Mouse (Mus musculus) MN1 (cell line): ENCODE data around the gene Rhob.

Source experiments
- DNase-seq: peaks from one replicate; pipeline ENCODE4 v3.0.0-alpha.2; 2016; ENCODE audit warnings: low spot score

Rhob gene

DNA sequence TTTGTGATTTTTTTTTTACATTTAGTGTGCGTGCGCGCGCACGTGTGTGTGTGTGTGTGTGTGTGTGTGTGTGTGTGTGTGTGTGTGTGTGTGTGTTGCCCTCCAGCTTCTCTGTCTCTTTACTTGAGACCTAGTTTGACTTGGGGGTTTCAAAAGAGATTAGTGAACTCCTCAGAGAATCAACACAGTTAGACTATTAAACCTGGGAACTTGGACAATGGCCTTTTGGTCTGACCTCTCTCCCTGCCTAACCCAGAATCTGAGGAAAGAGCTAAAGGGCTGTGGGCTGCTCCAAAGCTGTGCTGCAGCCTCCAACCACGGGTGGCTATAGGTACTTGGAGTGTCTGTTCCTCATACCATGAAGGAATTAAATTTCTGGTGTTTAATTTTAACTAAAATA is 4.3 kb upstream of the Rhob start:
- DNase-seq = no peak

DNA sequence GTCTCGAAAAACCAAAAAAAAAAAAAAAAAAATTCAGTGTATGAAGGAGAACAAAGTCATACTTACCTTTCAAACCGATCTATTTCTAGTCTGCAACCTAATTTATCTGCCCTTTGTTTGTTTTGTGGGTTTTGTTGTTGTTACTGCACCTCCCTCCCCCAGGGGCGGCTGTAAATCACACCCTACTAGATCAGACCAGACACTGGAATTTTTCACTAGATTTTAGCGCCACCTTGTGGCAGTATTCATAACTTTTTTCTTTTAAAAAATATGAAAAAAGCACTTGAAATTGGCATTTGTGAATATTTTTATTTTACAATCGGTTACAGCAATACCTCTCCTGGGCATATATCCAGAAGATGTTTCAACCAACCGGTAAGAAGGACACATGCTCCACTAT is 2.7 kb upstream of the Rhob start:
- DNase-seq = peak; percentile 86

DNA sequence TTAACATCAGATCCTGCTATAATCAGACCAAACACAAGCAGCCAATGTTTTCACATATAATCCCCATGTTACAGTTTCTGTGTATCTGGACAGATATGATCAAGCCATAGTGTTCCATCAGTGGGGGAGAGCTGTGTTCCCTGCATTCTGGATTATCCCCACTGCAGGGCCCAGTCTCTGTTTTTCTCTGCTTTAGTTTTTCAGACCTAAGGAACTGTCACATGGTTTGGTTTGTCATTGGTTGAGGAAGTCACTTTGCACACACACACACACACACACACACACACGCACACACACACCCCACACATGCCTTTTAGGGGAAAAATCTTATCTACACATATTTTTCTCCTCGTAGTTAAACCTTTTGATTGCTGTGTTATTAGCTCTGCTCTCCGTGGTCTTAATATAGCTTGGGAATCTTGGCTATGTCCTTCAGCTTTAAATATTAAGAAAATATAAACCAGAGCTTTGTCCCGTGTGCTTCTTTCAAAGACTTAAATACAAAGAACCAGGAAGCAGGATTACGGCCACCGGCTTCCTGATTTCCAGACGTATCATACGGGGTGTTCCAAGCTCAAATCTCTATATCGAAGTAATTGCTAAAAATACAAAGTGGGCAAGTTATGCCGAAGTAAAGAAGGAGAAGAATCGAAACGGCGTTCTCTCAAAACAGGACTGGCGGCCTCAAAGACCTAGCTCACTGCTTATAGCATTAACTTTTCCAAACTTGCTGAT is 1.9 kb upstream of the Rhob start:
- DNase-seq = no peak

GRCm38 (mm10) chr12:8500597-8501570 is 1.1 kb upstream of the Rhob start:
- no peak for DNase-seq

DNA sequence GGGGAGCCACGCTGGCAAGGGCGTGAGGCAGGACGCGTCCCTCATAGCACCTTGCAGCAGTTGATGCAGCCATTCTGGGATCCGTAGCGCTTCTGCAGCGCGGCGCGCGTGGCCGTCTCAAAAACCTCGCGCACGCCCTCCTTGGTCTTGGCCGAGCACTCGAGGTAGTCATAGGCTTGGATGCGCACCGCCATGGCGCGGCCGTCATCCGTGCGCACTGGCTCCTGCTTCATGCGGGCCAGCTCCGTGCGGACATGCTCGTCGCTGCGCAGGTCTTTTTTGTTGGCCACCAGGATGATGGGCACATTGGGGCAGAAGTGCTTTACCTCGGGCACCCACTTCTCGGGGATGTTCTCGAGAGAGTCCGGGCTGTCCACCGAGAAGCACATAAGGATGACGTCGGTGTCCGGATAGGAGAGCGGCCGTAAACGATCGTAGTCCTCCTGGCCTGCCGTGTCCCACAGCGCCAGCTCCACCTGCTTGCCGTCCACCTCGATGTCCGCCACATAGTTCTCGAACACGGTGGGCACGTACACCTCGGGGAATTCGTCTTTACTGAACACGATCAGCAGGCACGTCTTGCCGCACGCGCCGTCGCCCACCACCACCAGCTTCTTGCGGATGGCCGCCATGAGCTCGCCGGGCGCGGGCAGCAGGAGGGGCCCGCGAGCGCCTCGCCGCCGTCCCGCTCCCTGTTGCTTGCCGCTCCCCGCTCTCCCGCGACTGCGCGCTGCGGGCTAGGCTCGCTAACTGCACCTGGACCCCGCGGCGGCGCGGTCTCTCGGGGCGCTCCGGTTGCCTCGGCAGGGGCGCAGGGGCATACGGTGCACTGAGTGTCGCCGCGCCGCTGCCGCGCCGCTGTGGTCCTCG is 573 bp downstream of the Rhob start:
- peak; percentile 79 for DNase-seq

DNA sequence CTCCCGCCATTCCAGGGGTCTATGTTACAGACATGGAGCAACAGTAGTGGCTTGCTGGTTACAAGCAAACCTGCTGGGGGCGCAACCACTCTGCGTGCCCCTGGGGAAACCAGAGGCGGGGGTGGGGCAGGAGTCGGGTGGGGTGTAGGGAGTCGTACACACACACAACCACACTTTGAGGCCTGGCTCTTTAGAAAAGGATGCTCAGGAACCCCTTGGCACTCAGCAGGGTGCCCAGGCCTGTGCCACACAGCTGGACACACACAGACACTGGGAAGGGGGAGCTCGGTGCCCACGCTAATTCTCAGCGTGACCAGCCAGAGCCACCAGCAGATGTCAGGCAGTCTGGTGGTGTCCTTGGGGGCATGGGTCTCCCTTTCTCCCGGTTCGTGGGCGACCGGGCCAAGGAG is 1.2 kb downstream of the Rhob start:
- DNase-seq = peak; percentile 67

- no peak for DNase-seq
These were observed 1.6 kb downstream of the Rhob start for GRCm38 (mm10) chr12:8498148-8498571.

GRCm38 (mm10) chr12:8497314-8497706 is 2.5 kb downstream of the Rhob start:
- DNase-seq = no peak

- no peak for DNase-seq
These were observed 3.0 kb downstream of the Rhob start for GRCm38 (mm10) chr12:8496679-8497313.

DNA sequence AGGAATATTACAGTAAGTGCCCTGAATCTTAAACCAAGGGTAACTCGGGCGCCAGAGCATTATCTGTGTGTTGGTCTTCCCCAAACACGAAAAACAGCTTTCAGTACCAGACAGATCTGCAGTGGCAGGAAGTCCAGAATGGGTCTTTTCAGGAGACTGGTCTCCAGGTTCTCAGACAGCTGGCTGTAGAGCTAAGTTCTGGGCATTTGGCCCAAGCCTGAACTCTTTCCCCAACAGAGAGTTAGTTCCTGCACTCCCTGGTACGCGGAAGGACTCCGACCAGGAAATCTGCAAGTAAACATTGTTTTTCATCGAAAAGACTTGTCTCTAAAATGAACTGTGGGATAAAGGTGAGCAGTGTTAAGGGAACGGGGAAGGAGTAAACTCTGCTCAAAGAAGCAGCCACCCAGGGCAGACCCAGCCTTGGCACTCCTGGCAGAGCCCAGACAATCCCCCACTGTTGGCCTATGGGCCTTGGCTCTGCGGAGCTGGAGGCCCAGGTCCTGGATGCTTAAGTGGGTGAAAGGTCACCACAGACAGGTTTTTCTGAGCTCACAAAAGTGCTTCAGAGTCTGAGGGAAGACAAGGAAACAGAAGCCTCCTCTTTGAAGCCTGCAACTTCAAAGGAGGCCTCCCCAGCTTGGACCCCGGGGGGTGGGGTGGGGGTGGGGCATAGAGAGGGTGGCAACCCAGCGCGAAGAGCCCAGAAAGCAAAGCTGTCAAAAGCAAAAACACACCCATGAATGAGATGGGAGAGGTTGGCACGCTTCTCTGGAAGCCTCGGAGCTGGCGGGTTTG is 3.7 kb downstream of the Rhob start:
- no peak for DNase-seq

DNA sequence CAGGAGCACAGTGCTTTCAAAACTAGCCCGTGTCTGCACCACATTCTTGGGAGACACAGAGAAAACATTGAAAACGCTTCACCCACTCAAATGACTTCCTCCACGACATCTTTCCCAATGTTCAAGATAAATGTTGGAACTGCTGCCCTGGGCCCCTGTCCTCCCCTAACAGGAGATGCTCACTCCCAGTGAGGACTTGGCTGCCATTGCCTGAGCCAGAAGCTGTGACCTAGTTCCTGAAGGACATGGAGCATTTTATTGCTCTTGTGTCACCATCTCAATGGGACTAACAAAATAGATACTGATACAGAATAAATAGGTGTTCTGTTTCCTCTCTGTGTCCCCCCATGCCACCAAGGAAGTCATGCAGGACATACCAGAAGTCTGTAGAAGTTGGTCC is 5.1 kb downstream of the Rhob start:
- DNase-seq = no peak

- no peak for DNase-seq
These were observed 6.4 kb downstream of the Rhob start for GRCm38 (mm10) chr12:8493386-8493785.

GRCm38 (mm10) chr12:8489098-8489497 is 10.7 kb downstream of the Rhob start:
- DNase-seq = no peak

DNA sequence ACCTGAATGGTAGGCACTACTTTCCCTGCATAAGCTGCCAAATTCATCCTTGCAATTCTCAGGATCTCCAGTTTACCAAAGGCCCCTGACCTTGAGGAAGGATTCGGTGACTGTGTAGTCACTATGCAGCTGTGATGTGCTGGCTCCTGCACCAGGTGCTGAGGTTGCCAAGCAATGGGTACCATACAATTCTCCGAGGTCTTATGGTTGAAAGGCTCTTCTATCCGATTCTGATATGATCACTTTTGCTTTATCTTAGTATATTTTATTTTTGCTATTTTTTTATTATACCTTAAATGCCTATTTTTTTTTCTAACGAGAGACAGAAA is 11.2 kb downstream of the Rhob start:
- DNase-seq = peak; percentile 55

- peak; percentile 92 for DNase-seq
These were observed 11.7 kb downstream of the Rhob start for GRCm38 (mm10) chr12:8487959-8488651.

DNA sequence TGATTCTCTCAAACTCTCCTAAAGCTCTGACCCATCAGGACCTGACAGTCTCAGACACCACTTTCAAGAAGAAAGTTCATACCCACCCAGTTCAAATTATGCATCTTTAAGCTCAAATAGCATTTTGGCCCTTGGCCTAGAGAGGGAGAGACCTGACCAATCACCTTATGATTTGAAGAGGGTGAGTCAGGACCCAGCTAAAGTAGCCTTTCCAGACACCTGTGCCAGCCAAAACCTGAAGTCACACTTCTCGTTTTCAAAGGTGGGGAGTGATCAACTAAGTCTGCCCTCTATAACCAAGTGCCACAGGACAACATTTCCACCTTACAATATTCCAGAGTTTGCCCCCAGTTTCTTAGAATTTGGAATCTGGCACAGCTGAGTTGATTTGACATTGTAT is 12.5 kb downstream of the Rhob start:
- no peak for DNase-seq

GRCm38 (mm10) chr12:8485247-8485646 is 14.6 kb downstream of the Rhob start:
- no peak for DNase-seq

DNA sequence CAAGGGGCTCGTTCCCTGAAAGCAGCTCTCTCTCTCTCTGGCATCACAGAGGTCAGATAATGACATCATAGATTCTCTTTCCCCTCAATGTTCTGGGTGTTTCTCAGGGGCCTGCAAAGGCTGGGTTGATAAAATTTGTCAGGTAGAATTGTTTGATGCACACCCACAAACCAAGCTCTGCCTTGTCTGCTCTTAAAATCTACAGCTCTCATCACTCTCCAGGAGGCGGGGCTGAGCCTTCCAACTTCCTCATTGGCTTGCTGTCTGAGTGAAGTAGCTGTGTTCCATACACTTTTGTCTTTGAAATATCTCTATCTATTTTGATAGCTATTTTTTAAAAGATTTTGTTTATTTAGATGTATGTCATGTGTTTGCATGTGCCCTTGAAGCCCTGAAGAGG is 17.6 kb downstream of the Rhob start:
- DNase-seq = no peak

DNA sequence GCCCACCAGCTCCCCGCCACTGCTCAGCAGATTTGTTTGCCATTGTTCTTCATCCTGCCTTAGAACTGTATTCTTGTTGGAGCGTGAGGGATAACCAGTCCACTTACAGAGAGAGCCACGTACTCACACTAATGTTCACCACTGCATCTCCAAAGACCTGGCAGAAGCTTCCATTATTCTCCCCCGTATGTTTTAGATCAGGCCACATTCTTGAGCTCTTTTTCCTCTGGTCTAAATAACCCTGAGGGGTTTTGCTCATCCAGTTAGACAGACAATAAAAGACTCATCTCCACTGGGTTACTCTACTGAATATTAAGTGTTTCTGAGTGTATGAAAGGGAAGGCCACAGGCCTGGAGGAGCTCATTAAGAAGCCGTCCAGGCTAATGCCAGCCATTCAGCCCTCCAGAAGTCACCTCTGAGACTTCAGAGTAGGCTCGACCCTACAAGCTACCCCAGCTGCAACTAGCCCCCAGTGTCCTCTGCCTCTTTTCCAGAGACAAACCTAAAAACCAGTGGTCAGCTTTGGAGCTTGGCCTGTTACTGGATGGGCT is 24.9 kb downstream of the Rhob start:
- no peak for DNase-seq
